Mouse (Mus musculus): ENCODE data around the gene Slf2. TPM values are rescaled to one million over a fixed set of nuclear protein-coding genes. Genes with fewer than 3 reads are reported as not detected.

The Slf2 gene
- polyA plus RNA-seq, 1 experiment = 98.6 TPM

- H3K27me3 ChIP-seq (ENCODE audit: control insufficient read depth, insufficient read depth, low read length) = peaks cover 2% of the 10 kb centered on the region; the same call in 1 of the 2 replicates
- 69% methylated on average over 5 of the region's 5 CpGs for WGBS
- H3K4me3 ChIP-seq (ENCODE audit: control insufficient read depth, insufficient read depth, low read length) = no peak overlapping the region
- peaks cover 10% of the 10 kb centered on the region for H3K4me1 ChIP-seq (replicated peaks; ENCODE audit: control insufficient read depth, insufficient read depth, low read length)
- no peak for DNase-seq
- peaks cover 18% of the 10 kb centered on the region for H3K36me3 ChIP-seq (ENCODE audit: control insufficient read depth, insufficient read depth, low read length)
- H3K27ac ChIP-seq (ENCODE audit: control insufficient read depth, insufficient read depth, low read length) = no peak overlapping the region
- TF ChIP-seq CTCF (IDR thresholded peaks at IDR 0.05; ENCODE audit: borderline replicate concordance, control insufficient read depth, extremely low read depth, insufficient read depth, low read length, poor library complexity) (no peak), POLR2A (IDR thresholded peaks at IDR 0.05; ENCODE audit: control insufficient read depth, extremely low read depth, insufficient read depth, low read length, poor library complexity) (no peak)
Measured at GRCm38 (mm10) chr19:44985159-44985988, 54.4 kb downstream of the Slf2 start.

DNA sequence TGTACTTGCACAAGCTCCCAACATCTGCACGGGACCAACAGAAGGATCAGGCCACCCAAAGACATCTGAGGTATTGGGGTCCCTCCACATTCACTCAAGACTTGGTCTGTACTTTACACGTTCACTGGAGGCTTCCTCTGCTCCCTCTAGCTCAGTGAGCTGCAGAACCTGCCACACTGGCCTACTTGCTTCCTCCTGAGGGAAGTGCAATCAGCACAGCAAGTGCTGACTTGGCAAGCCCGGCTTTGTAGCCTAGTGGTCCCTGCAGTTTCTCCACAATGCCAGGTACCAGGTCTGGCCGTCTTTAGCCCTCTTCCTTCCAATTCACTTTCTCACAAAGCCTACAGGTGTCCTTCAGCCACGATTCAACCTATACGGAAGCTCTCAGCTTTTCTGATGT lies 56.1 kb downstream of the Slf2 start:
- H3K27ac ChIP-seq (ENCODE audit: control insufficient read depth, insufficient read depth, low read length) = no peak overlapping the region
- WGBS = 87% methylated on average over 6 of the region's 6 CpGs
- peaks cover 4% of the 10 kb centered on the region for H3K36me3 ChIP-seq (ENCODE audit: control insufficient read depth, insufficient read depth, low read length)
- H3K4me1 ChIP-seq (replicated peaks; ENCODE audit: control insufficient read depth, insufficient read depth, low read length) = peaks cover 11% of the 10 kb centered on the region
- no peak for DNase-seq
- TF ChIP-seq CTCF (IDR thresholded peaks at IDR 0.05; ENCODE audit: borderline replicate concordance, control insufficient read depth, extremely low read depth, insufficient read depth, low read length, poor library complexity) = no peak
- no peak for TF ChIP-seq POLR2A (IDR thresholded peaks at IDR 0.05; ENCODE audit: control insufficient read depth, extremely low read depth, insufficient read depth, low read length, poor library complexity)
- no peak overlapping the region for H3K4me3 ChIP-seq (ENCODE audit: control insufficient read depth, insufficient read depth, low read length)
- H3K27me3 ChIP-seq (ENCODE audit: control insufficient read depth, insufficient read depth, low read length) = peaks cover 2% of the 10 kb centered on the region; the same call in 1 of the 2 replicates

- Histone ChIP-seq H3K4me1 (replicated peaks; ENCODE audit: control insufficient read depth, insufficient read depth, low read length) (peaks cover 19% of the 10 kb centered on the region), H3K4me3 (ENCODE audit: control insufficient read depth, insufficient read depth, low read length) (no peak overlapping the region), H3K27me3 (ENCODE audit: control insufficient read depth, insufficient read depth, low read length) (peaks cover 2% of the 10 kb centered on the region; the same call in 1 of the 2 replicates), H3K36me3 (ENCODE audit: control insufficient read depth, insufficient read depth, low read length) (peaks cover 4% of the 10 kb centered on the region; the same call in 1 of the 2 replicates), H3K27ac (ENCODE audit: control insufficient read depth, insufficient read depth, low read length) (no peak overlapping the region)
- DNase-seq = no peak
- WGBS = 84% methylated on average over 6 of the region's 6 CpGs
- TF ChIP-seq CTCF (IDR thresholded peaks at IDR 0.05; ENCODE audit: borderline replicate concordance, control insufficient read depth, extremely low read depth, insufficient read depth, low read length, poor library complexity) (no peak), POLR2A (IDR thresholded peaks at IDR 0.05; ENCODE audit: control insufficient read depth, extremely low read depth, insufficient read depth, low read length, poor library complexity) (no peak)
Measured at GRCm38 (mm10) chr19:44987851-44988250, 56.9 kb downstream of the Slf2 start.

GRCm38 (mm10) chr19:44988321-44988720 lies 57.4 kb downstream of the Slf2 start:
- no peak for TF ChIP-seq CTCF (IDR thresholded peaks at IDR 0.05; ENCODE audit: borderline replicate concordance, control insufficient read depth, extremely low read depth, insufficient read depth, low read length, poor library complexity)
- no peak for TF ChIP-seq POLR2A (IDR thresholded peaks at IDR 0.05; ENCODE audit: control insufficient read depth, extremely low read depth, insufficient read depth, low read length, poor library complexity)
- 69% methylated on average over 9 of the region's 9 CpGs for WGBS
- peaks cover 2% of the 10 kb centered on the region; the same call in 1 of the 2 replicates for H3K27me3 ChIP-seq (ENCODE audit: control insufficient read depth, insufficient read depth, low read length)
- DNase-seq = no peak
- peaks cover 1% of the 10 kb centered on the region; the same call in 1 of the 2 replicates for H3K36me3 ChIP-seq (ENCODE audit: control insufficient read depth, insufficient read depth, low read length)
- H3K27ac ChIP-seq (ENCODE audit: control insufficient read depth, insufficient read depth, low read length) = no peak overlapping the region
- H3K4me3 ChIP-seq (ENCODE audit: control insufficient read depth, insufficient read depth, low read length) = no peak overlapping the region
- peaks cover 20% of the 10 kb centered on the region for H3K4me1 ChIP-seq (replicated peaks; ENCODE audit: control insufficient read depth, insufficient read depth, low read length)

- peaks cover 20% of the 10 kb centered on the region for H3K4me1 ChIP-seq (replicated peaks; ENCODE audit: control insufficient read depth, insufficient read depth, low read length)
- H3K36me3 ChIP-seq (ENCODE audit: control insufficient read depth, insufficient read depth, low read length) = no peaks in the 10 kb centered on the region
- H3K4me3 ChIP-seq (ENCODE audit: control insufficient read depth, insufficient read depth, low read length) = peak within 1 kb of the TSS; percentile 43
- WGBS = 2% methylated on average over 58 of the region's 58 CpGs
- TF ChIP-seq POLR2A (IDR thresholded peaks at IDR 0.05; ENCODE audit: control insufficient read depth, extremely low read depth, insufficient read depth, low read length, poor library complexity) = no peak
- TF ChIP-seq CTCF (IDR thresholded peaks at IDR 0.05; ENCODE audit: borderline replicate concordance, control insufficient read depth, extremely low read depth, insufficient read depth, low read length, poor library complexity) = peak; percentile 47; the same call in 1 of the 2 replicates
- DNase-seq = peak; percentile 46
- peaks cover 2% of the 10 kb centered on the region; the same call in 1 of the 2 replicates for H3K27me3 ChIP-seq (ENCODE audit: control insufficient read depth, insufficient read depth, low read length)
- H3K27ac ChIP-seq (ENCODE audit: control insufficient read depth, insufficient read depth, low read length) = no peak within 1 kb of the TSS
Measured at GRCm38 (mm10) chr19:44988831-44989566, 58.0 kb downstream of the Slf2 start, which contains the start of gene Sema4g. Gene Sema4g, plus strand, starts transcription at chr19:44989101.

Data from thymus, adult 2 months (tissue).